Mouse (Mus musculus) neural tube, embryonic 11.5 days (tissue): ENCODE results near the gene Stard13. TPM values are rescaled to one million over a fixed set of nuclear protein-coding genes. Genes with fewer than 3 reads are reported as not detected.

Experiments
- ATAC-seq: fragments of 200-750 bp; cut with Nextera tagmentation; 2 replicates; pipeline ENCODE4 v1.8.0; 2017; ENCODE audit warnings: moderate number of reproducible peaks, mild to moderate bottlenecking, moderate TSS enrichment, moderate library complexity; ENCODE audit not compliant: insufficient read depth, low FRiP score, low TSS enrichment
- DNase-seq: peaks from one replicate; pipeline ENCODE4 v3.0.0-alpha.2; 2015; ENCODE audit warnings: low spot score
- H3K27ac ChIP-seq: fragments of 300-500 bp; sonication (generic); 2 replicates; pipeline ENCODE4 v1.5.1; 2014; ENCODE audit warnings: low read depth, mild to moderate bottlenecking, low read length
- H3K27me3 ChIP-seq: fragments of 300-500 bp; sonication (generic); 2 replicates; pipeline ENCODE4 v1.6.1; 2014; ENCODE audit warnings: mild to moderate bottlenecking, low read length, mixed read lengths; ENCODE audit not compliant: control insufficient read depth, insufficient read depth
- H3K36me3 ChIP-seq: fragments of 300-500 bp; sonication (generic); 2 replicates; pipeline ENCODE4 v1.6.1; 2014; ENCODE audit warnings: mild to moderate bottlenecking, low read length, moderate library complexity, mixed read lengths; ENCODE audit not compliant: control insufficient read depth, insufficient read depth
- H3K4me1 ChIP-seq: fragments of 300-500 bp; sonication (generic); 2 replicates; pipeline ENCODE4 v1.6.1; 2014; ENCODE audit warnings: low read length, mixed read lengths; ENCODE audit not compliant: control insufficient read depth, insufficient read depth
- H3K4me2 ChIP-seq: fragments of 300-500 bp; sonication (generic); 2 replicates; pipeline ENCODE4 v1.6.1; 2014; ENCODE audit warnings: low read depth, mild to moderate bottlenecking, moderate library complexity
- H3K4me3 ChIP-seq: fragments of 300-500 bp; sonication (generic); 2 replicates; pipeline ENCODE4 v1.5.1; 2014; ENCODE audit warnings: low read depth, low read length
- H3K9ac ChIP-seq: fragments of 300-500 bp; sonication (generic); 2 replicates; pipeline ENCODE4 v1.6.1; 2014; ENCODE audit warnings: mild to moderate bottlenecking, low read length
- H3K9me3 ChIP-seq: fragments of 300-500 bp; sonication (generic); 2 replicates; pipeline ENCODE4 v1.6.1; 2016; ENCODE audit warnings: low read length; ENCODE audit not compliant: control insufficient read depth
- WGBS: fragments of 180-500 bp; shearing (Covaris S2); extraction: QIAGEN DNeasy Blood & Tissue Kit; methylation state at CpG from one replicate; pipeline ENCODE4 v1.1.7; 2014; 5-methylcytosine and 5-hydroxymethylcytosine counted together
- polyA plus RNA-seq: library from polyadenylated mRNA; unstranded; fragments of >200 nt; fragmentation: Nextera tagmentation; extraction: Ambion mirVana; gene quantifications from 2 replicates; pipeline ENCODE4 v1.2.1, GENCODE M21; 2014

Gene Stard13
- polyA plus RNA-seq, 1 experiment from 2014 or later = 7.5 TPM

DNA sequence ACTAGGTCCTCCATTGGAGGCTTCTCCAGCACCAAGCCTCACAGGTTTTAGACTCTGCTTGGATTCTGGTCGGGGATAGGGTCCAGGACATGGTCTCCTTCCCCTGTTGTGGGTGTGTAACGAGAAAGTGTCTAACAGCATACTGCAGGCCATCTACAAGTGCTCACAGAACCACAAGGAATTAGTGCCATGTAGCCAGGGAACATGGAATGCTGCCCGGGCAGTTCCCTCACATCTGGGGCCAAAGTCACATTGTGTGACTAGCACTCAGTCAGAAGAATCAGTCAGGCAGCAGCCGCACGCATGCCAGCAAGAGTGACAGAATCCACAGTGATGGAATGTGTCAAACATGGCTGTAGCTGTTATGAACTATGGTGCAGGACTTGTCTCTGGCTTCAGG, 67.4 kb downstream of the Stard13 start:
- Histone ChIP-seq H3K9ac (no peak overlapping the region), H3K27me3 (no peaks in the 10 kb centered on the region), H3K4me2 (no peak overlapping the region), H3K4me1 (no peaks in the 10 kb centered on the region), H3K27ac (no peak overlapping the region), H3K4me3 (no peak overlapping the region), H3K9me3 (no peaks in the 10 kb centered on the region), H3K36me3 (no peaks in the 10 kb centered on the region)
- ATAC-seq = no peak
- 89% methylated on average over 5 of the region's 5 CpGs for WGBS
- DNase-seq = no peak

DNA sequence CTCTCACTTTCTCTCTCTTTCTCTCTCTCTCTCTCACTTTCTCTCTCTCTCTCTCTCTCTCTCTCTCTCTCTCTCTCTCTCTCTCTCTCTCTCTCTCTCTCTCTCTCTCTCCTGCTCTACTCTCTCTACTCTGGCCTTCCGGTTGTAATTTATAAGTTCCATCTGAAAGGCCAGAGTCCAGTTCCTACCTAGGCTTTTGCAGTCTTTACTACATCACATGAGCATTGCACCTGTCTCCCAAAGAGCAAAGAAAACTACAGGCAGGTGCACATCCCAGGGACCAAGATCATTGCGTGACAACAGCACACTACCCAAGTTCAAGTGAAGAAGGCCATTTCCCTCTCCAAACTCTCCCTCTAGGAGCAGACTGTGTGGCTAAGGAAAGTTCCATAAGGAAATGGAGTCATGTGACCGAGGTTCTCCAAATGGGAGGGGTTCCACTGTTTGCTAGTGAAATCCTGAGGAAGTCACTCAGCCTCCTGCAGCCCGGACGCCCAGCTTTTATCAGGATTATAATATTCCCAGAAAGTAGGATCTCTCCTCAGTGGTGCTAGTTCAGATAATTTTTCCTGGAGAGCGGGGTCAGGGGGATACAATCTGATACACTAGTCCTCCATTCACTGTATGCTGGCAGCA, 68.1 kb downstream of the Stard13 start:
- no peak for DNase-seq

DNA sequence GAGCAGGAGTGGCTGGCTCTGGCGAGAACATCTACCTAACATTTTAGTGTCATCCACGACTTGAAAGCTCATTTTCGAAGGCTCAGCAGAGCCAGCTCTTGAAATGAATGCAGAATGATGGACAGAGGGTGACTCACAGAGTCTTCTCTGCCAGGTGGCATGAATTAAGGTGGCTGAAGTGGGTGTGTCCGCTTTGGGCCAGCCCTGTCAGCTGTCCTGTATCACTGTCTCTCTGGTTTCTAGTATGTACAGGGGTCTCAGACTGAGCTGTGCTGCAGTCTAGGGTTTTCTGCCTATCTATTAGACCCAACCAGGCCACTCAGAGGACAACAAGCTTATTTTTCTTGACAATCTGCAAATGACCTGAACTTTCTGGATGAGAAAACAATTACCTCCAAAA, 68.8 kb downstream of the Stard13 start:
- Histone ChIP-seq H3K9me3 (no peaks in the 10 kb centered on the region), H3K4me2 (no peak overlapping the region), H3K4me1 (no peaks in the 10 kb centered on the region), H3K27me3 (no peaks in the 10 kb centered on the region), H3K36me3 (no peaks in the 10 kb centered on the region), H3K9ac (no peak overlapping the region), H3K4me3 (no peak overlapping the region), H3K27ac (no peak overlapping the region)
- 73% methylated on average over 4 of the region's 4 CpGs for WGBS
- DNase-seq = no peak
- ATAC-seq = no peak

More for the DNA sequence above, 68.1 kb downstream of the Stard13 start:
- no peak overlapping the region for H3K27ac ChIP-seq
- ATAC-seq = no peak
- H3K4me2 ChIP-seq = no peak overlapping the region
- H3K4me1 ChIP-seq = no peaks in the 10 kb centered on the region
- H3K27me3 ChIP-seq = no peaks in the 10 kb centered on the region
- no peak overlapping the region for H3K4me3 ChIP-seq
- no peaks in the 10 kb centered on the region for H3K36me3 ChIP-seq
- WGBS = 90% methylated on average over 6 of the region's 6 CpGs
- no peak overlapping the region for H3K9ac ChIP-seq
- H3K9me3 ChIP-seq = no peaks in the 10 kb centered on the region

DNA sequence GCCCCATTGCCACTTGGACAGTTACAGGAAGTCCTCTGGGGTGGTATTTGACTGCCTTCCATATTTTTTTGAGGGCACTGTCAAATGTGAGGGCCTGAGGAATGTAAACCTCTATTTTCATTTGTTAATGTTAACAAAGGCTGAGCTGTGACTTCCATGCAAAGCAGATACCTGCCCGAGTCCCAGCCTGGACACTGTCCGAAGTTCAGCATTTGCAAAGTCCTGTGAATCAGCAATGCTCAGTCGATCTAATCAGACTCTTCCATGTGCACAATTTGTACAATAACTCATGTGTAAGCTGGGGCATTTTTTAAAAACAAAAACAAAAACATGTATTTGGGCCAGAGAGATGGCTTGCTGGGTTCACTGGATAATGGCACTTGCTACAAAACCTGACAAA, 71.0 kb downstream of the Stard13 start:
- ATAC-seq = no peak
- Histone ChIP-seq H3K4me1 (no peaks in the 10 kb centered on the region), H3K27ac (no peak overlapping the region), H3K27me3 (no peaks in the 10 kb centered on the region), H3K4me3 (no peak overlapping the region), H3K9me3 (no peaks in the 10 kb centered on the region), H3K4me2 (no peak overlapping the region), H3K36me3 (no peaks in the 10 kb centered on the region), H3K9ac (no peak overlapping the region)
- no peak for DNase-seq
- WGBS = 94% methylated on average over 3 of the region's 3 CpGs

DNA sequence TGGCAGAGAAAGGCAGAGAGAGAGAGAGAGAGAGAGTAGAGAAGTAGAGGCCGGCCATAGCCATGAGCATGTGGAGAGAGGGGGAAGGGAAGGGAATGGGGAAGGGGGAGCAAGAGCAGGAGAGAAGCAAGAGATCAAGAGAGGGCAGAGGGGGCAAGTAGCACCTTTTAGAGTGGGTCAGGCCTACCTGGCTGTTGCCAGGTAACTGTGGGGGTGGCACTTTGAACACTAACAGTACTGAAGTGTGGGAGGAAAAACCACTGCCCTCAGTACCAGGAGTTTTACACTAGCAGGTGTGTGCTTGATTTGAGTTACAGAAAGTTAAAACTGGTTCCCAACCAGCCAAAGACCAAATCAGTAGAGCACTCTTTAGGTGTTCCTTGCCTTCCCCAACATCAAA, 78.4 kb downstream of the Stard13 start:
- H3K4me2 ChIP-seq = no peak overlapping the region
- no peaks in the 10 kb centered on the region for H3K4me1 ChIP-seq
- no peak overlapping the region for H3K27ac ChIP-seq
- no peaks in the 10 kb centered on the region for H3K36me3 ChIP-seq
- no peaks in the 10 kb centered on the region for H3K9me3 ChIP-seq
- no peak overlapping the region for H3K9ac ChIP-seq
- ATAC-seq (no peak), DNase-seq (no peak)
- 80% methylated on average over 1 of the region's 1 CpGs for WGBS
- H3K4me3 ChIP-seq = no peak overlapping the region
- H3K27me3 ChIP-seq = no peaks in the 10 kb centered on the region

DNA sequence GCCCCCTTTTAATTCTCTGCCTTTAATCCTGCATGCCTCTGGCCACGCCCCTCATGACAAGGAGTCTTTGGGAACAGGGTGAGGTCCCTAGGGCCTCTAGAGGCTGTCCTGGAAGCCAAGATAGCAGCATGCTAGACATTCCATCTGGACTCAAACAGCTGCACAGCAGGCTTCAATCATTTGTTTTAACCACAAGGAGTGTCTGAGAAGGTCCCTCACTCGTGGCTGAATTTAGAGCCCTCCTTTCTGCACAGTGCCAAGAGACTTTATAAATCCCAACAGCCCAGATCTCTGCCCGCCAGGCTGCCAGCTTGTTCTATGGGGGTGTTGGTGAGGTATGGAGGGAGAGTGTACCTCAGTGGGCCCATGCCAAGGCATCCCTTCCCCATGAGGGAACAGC, 78.9 kb downstream of the Stard13 start:
- 34% methylated on average over 3 of the region's 3 CpGs for WGBS
- Histone ChIP-seq H3K27ac (no peak overlapping the region), H3K9ac (no peak overlapping the region), H3K9me3 (no peaks in the 10 kb centered on the region), H3K36me3 (no peaks in the 10 kb centered on the region), H3K4me1 (no peaks in the 10 kb centered on the region), H3K4me3 (no peak overlapping the region), H3K27me3 (no peaks in the 10 kb centered on the region), H3K4me2 (no peak overlapping the region)
- no peak for ATAC-seq
- DNase-seq = no peak

DNA sequence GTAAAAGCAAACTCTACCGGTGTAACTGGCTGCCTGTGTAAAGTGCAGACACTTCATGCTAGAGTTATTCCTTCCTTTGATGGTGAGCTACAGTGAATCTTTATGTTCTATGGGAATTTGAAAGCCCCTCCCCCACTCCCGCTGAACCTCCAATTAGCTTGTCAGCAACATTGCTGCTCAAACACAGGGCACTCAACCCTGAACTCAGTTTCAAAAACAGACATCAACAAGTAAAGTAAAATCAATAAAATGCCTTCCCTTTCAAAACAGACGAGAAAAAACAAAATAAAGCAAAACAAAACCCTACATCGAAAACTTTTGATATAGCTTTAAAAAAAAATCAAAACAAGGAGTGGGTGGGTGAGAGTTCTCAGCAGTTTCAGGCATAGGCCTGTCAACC, 79.6 kb downstream of the Stard13 start:
- Histone ChIP-seq H3K27ac (no peak overlapping the region), H3K4me1 (no peaks in the 10 kb centered on the region), H3K9ac (no peak overlapping the region), H3K4me3 (no peak overlapping the region), H3K27me3 (no peaks in the 10 kb centered on the region), H3K9me3 (no peaks in the 10 kb centered on the region), H3K36me3 (no peaks in the 10 kb centered on the region), H3K4me2 (no peak overlapping the region)
- 81% methylated on average over 4 of the region's 4 CpGs for WGBS
- no peak for DNase-seq
- ATAC-seq = no peak

DNA sequence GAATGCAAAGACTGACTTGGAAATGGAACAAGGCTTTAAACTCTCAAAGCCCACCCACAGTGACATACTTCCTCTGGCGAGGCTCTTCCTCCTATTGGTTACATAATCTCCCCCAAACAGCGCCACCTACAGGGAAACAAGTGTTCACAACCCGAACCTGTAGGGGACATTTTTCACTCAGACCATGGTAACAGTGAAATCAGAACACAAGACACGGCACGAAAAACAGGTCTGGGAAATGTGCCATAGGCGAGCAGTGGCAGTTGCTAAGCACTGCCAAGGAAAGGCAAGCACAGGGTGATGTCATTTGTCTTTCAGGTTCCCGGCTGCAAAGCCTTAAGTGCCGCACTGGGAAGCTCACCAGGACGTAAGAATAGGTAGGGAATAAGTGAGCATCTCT, 82.1 kb downstream of the Stard13 start:
- H3K4me1 ChIP-seq = no peaks in the 10 kb centered on the region
- H3K36me3 ChIP-seq = no peaks in the 10 kb centered on the region
- ATAC-seq (no peak), DNase-seq (no peak)
- H3K9ac ChIP-seq = no peak overlapping the region
- no peaks in the 10 kb centered on the region for H3K9me3 ChIP-seq
- 95% methylated on average over 9 of the region's 9 CpGs for WGBS
- no peak overlapping the region for H3K27ac ChIP-seq
- H3K27me3 ChIP-seq = no peaks in the 10 kb centered on the region
- H3K4me2 ChIP-seq = no peak overlapping the region
- H3K4me3 ChIP-seq = no peak overlapping the region

DNA sequence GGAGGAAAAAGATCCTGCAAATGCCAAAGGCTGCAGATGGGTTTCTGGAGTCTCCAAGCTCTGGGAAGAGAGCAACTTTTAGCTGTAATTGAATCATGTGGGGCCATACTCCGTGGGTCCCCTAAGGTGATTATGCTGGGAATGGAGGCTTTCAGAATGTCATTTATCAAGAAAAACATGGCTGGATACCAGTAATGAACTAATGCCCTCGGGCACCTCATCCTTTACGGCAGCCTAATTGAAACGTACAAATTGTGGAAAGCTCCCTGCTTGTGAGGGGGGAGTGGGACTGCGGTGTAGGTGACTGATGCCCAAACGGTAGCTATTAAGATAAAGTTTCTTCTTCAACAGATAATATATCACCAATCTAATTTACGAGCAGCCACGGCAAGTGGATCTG, 84.1 kb downstream of the Stard13 start:
- no peak for ATAC-seq
- DNase-seq = peak; percentile 38

More for the DNA sequence above, 84.1 kb downstream of the Stard13 start:
- H3K36me3 ChIP-seq = no peaks in the 10 kb centered on the region
- H3K4me1 ChIP-seq = peaks cover 2% of the 10 kb centered on the region; the same call in 1 of the 2 replicates
- WGBS = 53% methylated on average over 8 of the region's 8 CpGs
- no peak overlapping the region for H3K27ac ChIP-seq
- no peak overlapping the region for H3K4me3 ChIP-seq
- H3K9ac ChIP-seq = no peak overlapping the region
- H3K4me2 ChIP-seq = no peak overlapping the region
- H3K27me3 ChIP-seq = no peaks in the 10 kb centered on the region
- no peaks in the 10 kb centered on the region for H3K9me3 ChIP-seq
